Mouse (Mus musculus) MEL (cell line): Measurements from ENCODE around the gene Itpk1. TPM values are rescaled to one million over a fixed set of nuclear protein-coding genes. Genes with fewer than 3 reads are reported as not detected.

Experiments
- DNase-seq: peaks from one replicate; pipeline ENCODE4 v3.0.0; 2011; ENCODE audit warnings: low read depth, low spot score
- H3K27ac ChIP-seq: 2 replicates; pipeline ENCODE4 v1.5.1; 2012; ENCODE audit warnings: low read depth, mild to moderate bottlenecking, control low read depth, low read length, moderate library complexity; ENCODE audit not compliant: control insufficient read depth
- H3K27me3 ChIP-seq, 2 experiments: fragments of 150-350 bp in 1 of 2; sonication (generic) in 1 of 2; 2 replicates each; pipeline ENCODE4 v1.6.1; 2012; ENCODE audit warnings: low read length in 2 of 2, mild to moderate bottlenecking in 2 of 2, improper control_type of control experiment in 1 of 2, moderate library complexity in 1 of 2; ENCODE audit not compliant: insufficient read depth in 2 of 2, control insufficient read depth in 1 of 2
- H3K36me3 ChIP-seq, 2 experiments: 2 replicates each; pipeline ENCODE4 v1.6.1; 2012 to 2014; ENCODE audit warnings: low read length in 2 of 2, improper control_type of control experiment in 1 of 2, inconsistent platforms in 1 of 2, mild to moderate bottlenecking in 1 of 2; ENCODE audit not compliant: insufficient read depth in 2 of 2, control insufficient read depth in 1 of 2
- H3K4me1 ChIP-seq, 2 experiments: fragments of 150-350 bp in 1 of 2; sonication (generic) in 1 of 2; 2 replicates each; pipeline ENCODE4 v1.6.1; 2012; ENCODE audit warnings: low read length in 2 of 2, improper control_type of control experiment in 1 of 2, mild to moderate bottlenecking in 1 of 2; ENCODE audit not compliant: insufficient read depth in 2 of 2, control insufficient read depth in 1 of 2
- H3K4me3 ChIP-seq, 2 experiments: fragments of 150-350 bp in 1 of 2; sonication (generic) in 1 of 2; 2 replicates each; pipeline ENCODE4 v1.5.1; 2012; ENCODE audit warnings: low read depth in 2 of 2, low read length in 2 of 2, mild to moderate bottlenecking in 2 of 2, moderate library complexity in 2 of 2, control low read depth in 1 of 2, improper control_type of control experiment in 1 of 2; ENCODE audit not compliant: control insufficient read depth in 1 of 2, insufficient read depth in 1 of 2
- H3K79me2 ChIP-seq: 2 replicates; pipeline ENCODE4 v1.6.1; 2012; ENCODE audit warnings: mild to moderate bottlenecking, low read length, moderate library complexity; ENCODE audit not compliant: control insufficient read depth, poor library complexity, insufficient read depth
- H3K9ac ChIP-seq: 2 replicates; pipeline ENCODE4 v1.6.1; 2012; ENCODE audit warnings: low read depth, mild to moderate bottlenecking, control low read depth, low read length, moderate library complexity; ENCODE audit not compliant: control insufficient read depth, poor library complexity, severe bottlenecking
- H3K9me3 ChIP-seq: fragments of 150-350 bp; sonication (generic); replicated peaks from 2 replicates; pipeline ENCODE4 v1.6.1; 2012; ENCODE audit warnings: mild to moderate bottlenecking, low read length, improper control_type of control experiment, moderate library complexity; ENCODE audit not compliant: insufficient read depth
- CHD1 ChIP-seq: IDR thresholded peaks from 2 replicates; pipeline ENCODE4 v1.6.1; 2012; ENCODE audit warnings: low read depth, mild to moderate bottlenecking, inconsistent platforms, low read length, improper control_type of control experiment
- CTCF ChIP-seq, 3 experiments: IDR thresholded peaks in 2 of 3; conservative IDR thresholded peaks in 1 of 3; 2 replicates each; pipeline ENCODE4 v1.5.1; 2011 to 2012; ENCODE audit warnings: low read length in 3 of 3, low read depth in 2 of 3, mild to moderate bottlenecking in 2 of 3, improper control_type of control experiment in 1 of 3, inconsistent platforms in 1 of 3, mixed read lengths in 1 of 3, moderate library complexity in 1 of 3; ENCODE audit not compliant: control insufficient read depth in 1 of 3, insufficient read depth in 1 of 3, poor library complexity in 1 of 3, severe bottlenecking in 1 of 3
- E2F4 ChIP-seq: IDR thresholded peaks from 2 replicates; pipeline ENCODE4 v1.6.1; 2011; ENCODE audit warnings: low read depth, low read length, improper control_type of control experiment, borderline replicate concordance
- ELF1 ChIP-seq: IDR thresholded peaks from 2 replicates; pipeline ENCODE4 v1.6.1; 2014; ENCODE audit warnings: low read depth, mild to moderate bottlenecking, inconsistent platforms, low read length, improper control_type of control experiment, moderate library complexity
- EP300 ChIP-seq, 2 experiments: IDR thresholded peaks; 2 replicates each; pipeline ENCODE4 v1.6.1; 2011; ENCODE audit warnings: improper control_type of control experiment in 2 of 2, low read length in 2 of 2, low read depth in 1 of 2, mild to moderate bottlenecking in 1 of 2
- ETS1 ChIP-seq: IDR thresholded peaks from 2 replicates; pipeline ENCODE4 v1.6.1; 2012; ENCODE audit warnings: low read depth, mild to moderate bottlenecking, inconsistent platforms, low read length, improper control_type of control experiment, moderate library complexity
- GATA1 ChIP-seq: IDR thresholded peaks from 2 replicates; pipeline ENCODE4 v1.6.1; 2011; ENCODE audit warnings: low read depth, low read length, improper control_type of control experiment
- MAFK ChIP-seq: IDR thresholded peaks from 2 replicates; pipeline ENCODE4 v1.6.1; 2011; ENCODE audit warnings: low read depth, mild to moderate bottlenecking, low read length, improper control_type of control experiment, borderline replicate concordance
- MAX ChIP-seq: IDR thresholded peaks from 2 replicates; pipeline ENCODE4 v1.6.1; 2011; ENCODE audit warnings: low read length, improper control_type of control experiment
- MAZ ChIP-seq: IDR thresholded peaks from 2 replicates; pipeline ENCODE4 v1.6.1; 2012; ENCODE audit warnings: low read depth, mild to moderate bottlenecking, inconsistent platforms, low read length, improper control_type of control experiment
- MXI1 ChIP-seq: IDR thresholded peaks from 2 replicates; pipeline ENCODE4 v1.6.1; 2011; ENCODE audit warnings: mild to moderate bottlenecking, low read depth, low read length, improper control_type of control experiment
- MYC ChIP-seq: IDR thresholded peaks from 2 replicates; pipeline ENCODE4 v1.6.1; 2011; ENCODE audit warnings: low read depth, mild to moderate bottlenecking, low read length, improper control_type of control experiment, moderate library complexity
- NRF1 ChIP-seq: IDR thresholded peaks from 2 replicates; pipeline ENCODE4 v1.6.1; 2014; ENCODE audit warnings: low read depth, mild to moderate bottlenecking, inconsistent platforms, low read length, improper control_type of control experiment, moderate library complexity; ENCODE audit not compliant: poor library complexity, insufficient read depth, severe bottlenecking
- POLR2AphosphoS5 ChIP-seq: IDR thresholded peaks from 2 replicates; pipeline ENCODE4 v1.6.1; 2012; ENCODE audit warnings: low read depth, borderline replicate concordance, mild to moderate bottlenecking, inconsistent platforms, low read length, moderate library complexity, mixed read lengths
- RAD21 ChIP-seq: IDR thresholded peaks from 2 replicates; pipeline ENCODE4 v1.6.1; 2011; ENCODE audit warnings: mild to moderate bottlenecking, low read depth, low read length, improper control_type of control experiment
- RCOR1 ChIP-seq: IDR thresholded peaks from 2 replicates; pipeline ENCODE4 v1.6.1; 2012; ENCODE audit warnings: low read depth, mild to moderate bottlenecking, inconsistent platforms, low read length, improper control_type of control experiment
- SIN3A ChIP-seq: IDR thresholded peaks from 2 replicates; pipeline ENCODE4 v1.6.1; 2012; ENCODE audit warnings: low read length, improper control_type of control experiment, inconsistent platforms
- TAL1 ChIP-seq: IDR thresholded peaks from 2 replicates; pipeline ENCODE4 v1.6.1; 2012; ENCODE audit warnings: mild to moderate bottlenecking, inconsistent platforms, low read length, moderate library complexity, mixed read lengths
- TBP ChIP-seq: IDR thresholded peaks from 2 replicates; pipeline ENCODE4 v1.8.0; 2011; ENCODE audit warnings: low read depth, low read length, improper control_type of control experiment
- TCF12 ChIP-seq: IDR thresholded peaks from 2 replicates; pipeline ENCODE4 v1.6.1; 2014; ENCODE audit warnings: low read depth, mild to moderate bottlenecking, inconsistent platforms, low read length, improper control_type of control experiment, moderate library complexity
- UBTF ChIP-seq: IDR thresholded peaks from 2 replicates; pipeline ENCODE4 v1.6.1; 2012; ENCODE audit warnings: low read depth, mild to moderate bottlenecking, inconsistent platforms, low read length, improper control_type of control experiment, moderate library complexity, borderline replicate concordance; ENCODE audit not compliant: insufficient read depth
- USF2 ChIP-seq, 2 experiments: IDR thresholded peaks; 2 replicates each; pipeline ENCODE4 v1.6.1; 2011 to 2012; ENCODE audit warnings: improper control_type of control experiment in 2 of 2, low read length in 2 of 2, borderline replicate concordance in 1 of 2, inconsistent platforms in 1 of 2, low read depth in 1 of 2, mild to moderate bottlenecking in 1 of 2; ENCODE audit not compliant: insufficient read depth in 1 of 2
- ZC3H11A ChIP-seq: IDR thresholded peaks from 2 replicates; pipeline ENCODE4 v1.6.1; 2012; ENCODE audit warnings: low read depth, mild to moderate bottlenecking, inconsistent platforms, low read length, improper control_type of control experiment
- ZMIZ1 ChIP-seq: IDR thresholded peaks from 2 replicates; pipeline ENCODE4 v1.6.1; 2012; ENCODE audit warnings: low read depth, mild to moderate bottlenecking, inconsistent platforms, low read length, improper control_type of control experiment, moderate library complexity
- ZNF384 ChIP-seq: IDR thresholded peaks from 2 replicates; pipeline ENCODE4 v1.6.1; 2012; ENCODE audit warnings: low read depth, mild to moderate bottlenecking, inconsistent platforms, low read length, improper control_type of control experiment
- polyA plus RNA-seq, 2 experiments: library from polyadenylated mRNA; stranded (reverse) in 1 of 2; unstranded in 1 of 2; fragments of >175 nt in 1 of 2; fragments of >200 nt in 1 of 2; gene quantifications; 2 replicates each; pipeline versions ENCODE4 v1.2.1 to v1.2.4; 2012; ENCODE audit warnings: low replicate concordance in 2 of 2, low read depth in 1 of 2; ENCODE audit not compliant: insufficient read length in 2 of 2, insufficient read depth in 1 of 2, missing spikeins in 1 of 2
- total RNA-seq: library from RNA; depleted of rRNA; stranded (reverse); fragments of 300-350 nt; gene quantifications from 2 replicates; pipeline ENCODE4 v1.2.3, GENCODE M21; 2012

The Itpk1 gene
- total and polyA plus RNA-seq, 3 experiments, result 12.0 to 25.7 TPM; not detected in 1

- TF ChIP-seq POLR2AphosphoS5 (no peak), USF2 (IDR thresholded peaks at IDR 0.05; ENCODE audit: borderline replicate concordance in 1 of 2, insufficient read depth in 1 of 2, low read depth in 1 of 2, low read length in 2 of 2) (no peak), ETS1 (no peak), TCF12 (no peak), ZMIZ1 (no peak), RAD21 (no peak), ZNF384 (no peak), MAFK (no peak), ELF1 (no peak), TAL1 (no peak), E2F4 (no peak)
- TF ChIP-seq, all 39 proteins: peak for 0
- peaks cover 0 to 4% of the 10 kb centered on the region in 2 experiments; a peak in 1 of 4 replicates for H3K4me1 ChIP-seq
- no peak overlapping the region for H3K27ac ChIP-seq
- DNase-seq, result no peak
- H3K9ac ChIP-seq, result no peak overlapping the region
- no peak overlapping the region for H3K4me3 ChIP-seq
- H3K36me3 ChIP-seq, result peaks cover 0 to 3% of the 10 kb centered on the region in 2 experiments; a peak in 2 of 4 replicates
- no peaks in the 10 kb centered on the region for H3K79me2 ChIP-seq
- no peaks in the 10 kb centered on the region; a peak in 1 of 4 replicates for H3K27me3 ChIP-seq
- no peaks in the 10 kb centered on the region for H3K9me3 ChIP-seq
Measured at GRCm38 (mm10) chr12:102535796-102536195, 168.9 kb downstream of the Itpk1 start.

- no peak overlapping the region for H3K9ac ChIP-seq
- peaks cover 0 to 2% of the 10 kb centered on the region in 2 experiments; a peak in 1 of 4 replicates for H3K27me3 ChIP-seq
- DNase-seq, result no peak
- no peaks in the 10 kb centered on the region for H3K79me2 ChIP-seq
- H3K36me3 ChIP-seq, result peaks cover 0 to 4% of the 10 kb centered on the region in 2 experiments; a peak in 2 of 4 replicates
- H3K4me1 ChIP-seq, result peaks cover 2 to 5% of the 10 kb centered on the region in 2 experiments; a peak in 3 of 4 replicates
- no peak overlapping the region for H3K4me3 ChIP-seq
- no peak overlapping the region for H3K27ac ChIP-seq
- H3K9me3 ChIP-seq, result no peaks in the 10 kb centered on the region
- no peak for TF ChIP-seq ZNF384
- TF ChIP-seq UBTF, result no peak
- TF ChIP-seq TBP, result no peak
- no peak for TF ChIP-seq CTCF (IDR thresholded peaks at IDR 0.05 in 2 of 3, conservative IDR thresholded peaks at IDR 0.05 in 1 of 3; ENCODE audit: control insufficient read depth in 1 of 3, insufficient read depth in 1 of 3, low read depth in 2 of 3, low read length in 3 of 3, poor library complexity in 1 of 3, severe bottlenecking in 1 of 3)
- TF ChIP-seq SIN3A, result no peak
- no peak for TF ChIP-seq EP300 (IDR thresholded peaks at IDR 0.05; ENCODE audit: low read depth in 1 of 2, low read length in 2 of 2)
- TF ChIP-seq POLR2AphosphoS5, result no peak
- TF ChIP-seq ZC3H11A, result no peak
- TF ChIP-seq RCOR1, result no peak
- TF ChIP-seq ETS1, result no peak
- no peak for TF ChIP-seq NRF1
- TF ChIP-seq MAX, result no peak
- no peak for TF ChIP-seq TAL1
- no peak for TF ChIP-seq GATA1
- no peak for TF ChIP-seq RAD21
- no peak for TF ChIP-seq MAZ
- no peak for TF ChIP-seq MYC
- no peak for TF ChIP-seq CHD1
- no peak for TF ChIP-seq MXI1
Measured at GRCm38 (mm10) chr12:102527989-102528388, 176.7 kb downstream of the Itpk1 start.
